Mouse (Mus musculus): ENCODE data around the gene Rflna.
A peak's percentile ranks its signal among the peaks of the same experiment; 100 is the strongest.

DNA sequence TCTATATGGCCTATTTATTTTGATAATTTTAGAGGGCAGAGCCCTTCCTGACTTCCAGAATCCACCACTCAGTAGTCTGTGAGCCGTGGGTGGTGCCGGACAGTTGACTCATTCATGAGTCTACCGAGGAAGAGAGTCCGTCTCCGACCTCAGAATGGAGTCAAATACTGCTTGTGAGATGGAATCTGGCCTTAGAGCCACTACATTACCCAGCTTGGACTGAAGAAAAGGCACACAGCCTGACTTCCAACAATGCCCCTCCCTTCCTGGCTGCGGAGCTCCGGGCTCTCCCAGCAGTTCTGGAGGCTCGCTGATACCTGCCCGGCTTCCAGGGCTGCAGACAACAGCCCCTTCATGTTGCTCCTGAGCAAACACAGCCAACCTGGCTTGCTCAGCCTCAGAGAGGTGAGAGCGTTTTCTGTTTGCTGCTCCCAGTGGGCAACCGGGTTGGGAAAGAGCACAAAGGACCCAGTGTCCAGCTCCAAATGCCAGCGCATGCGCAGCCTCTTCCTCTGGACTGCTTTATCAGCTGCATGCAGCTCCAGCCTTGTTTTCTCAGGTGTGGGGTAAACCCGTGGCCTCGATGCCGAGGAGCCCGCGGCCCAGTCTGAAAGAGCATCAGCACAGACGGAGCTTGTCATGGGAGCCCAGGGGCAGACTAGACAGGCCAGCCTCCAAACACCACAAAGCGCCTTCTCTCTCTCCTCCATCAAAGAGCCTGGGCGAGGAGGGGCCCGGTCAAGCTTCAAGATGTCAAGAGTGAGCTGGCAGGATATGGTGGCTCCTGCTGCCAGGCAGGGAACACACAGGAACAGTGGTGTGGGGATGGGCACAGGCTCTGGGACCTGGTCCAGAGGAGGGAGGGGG, 39.0 kb upstream of the Rflna start:
- no peak for TF ChIP-seq EP300 (optimal IDR thresholded peaks at IDR 0.05)
- peak; percentile 14 for TF ChIP-seq CTCF (IDR thresholded peaks at IDR 0.05; ENCODE audit: low read depth)

All from stomach, postnatal 0 days (tissue).